Mouse (Mus musculus) midbrain, postnatal 0 days (tissue): ENCODE data around the gene Pitpnc1. TPM values are rescaled to one million over a fixed set of nuclear protein-coding genes. Genes with fewer than 3 reads are reported as not detected.

Experiments
- ATAC-seq: fragments of 200-750 bp; cut with Nextera tagmentation; 2 replicates; pipeline ENCODE4 v1.8.0; 2017; ENCODE audit warnings: moderate number of reproducible peaks, mild to moderate bottlenecking, moderate TSS enrichment, moderate library complexity; ENCODE audit not compliant: low FRiP score
- DNase-seq: peaks from one replicate; pipeline ENCODE4 v3.0.0-alpha.2; 2015; ENCODE audit warnings: low spot score
- H3K27ac ChIP-seq: fragments of 300-500 bp; sonication (generic); 2 replicates; pipeline ENCODE4 v1.5.1; 2014; ENCODE audit warnings: low read depth, mild to moderate bottlenecking, low read length, mixed read lengths
- H3K27me3 ChIP-seq: fragments of 300-500 bp; sonication (generic); 2 replicates; pipeline ENCODE4 v1.6.1; 2014; ENCODE audit warnings: low read length, control low read depth, mixed read lengths; ENCODE audit not compliant: insufficient read depth
- H3K36me3 ChIP-seq: fragments of 300-500 bp; sonication (generic); 2 replicates; pipeline ENCODE4 v1.6.1; 2014; ENCODE audit warnings: low read length, control low read depth, mixed read lengths; ENCODE audit not compliant: insufficient read depth
- H3K4me1 ChIP-seq: fragments of 300-500 bp; sonication (generic); 2 replicates; pipeline ENCODE4 v1.6.1; 2014; ENCODE audit warnings: mild to moderate bottlenecking, control low read depth, antibody characterized with exemption, low read length, mixed read lengths; ENCODE audit not compliant: insufficient read depth
- H3K4me2 ChIP-seq: fragments of 300-500 bp; sonication (generic); 2 replicates; pipeline ENCODE4 v1.6.1; 2014; ENCODE audit warnings: low read depth, mild to moderate bottlenecking, low read length, mixed read lengths; ENCODE audit not compliant: poor library complexity, severe bottlenecking
- H3K4me3 ChIP-seq: fragments of 300-500 bp; sonication (generic); 2 replicates; pipeline ENCODE4 v1.5.1; 2014; ENCODE audit warnings: low read depth, mild to moderate bottlenecking, low read length, moderate library complexity
- H3K9ac ChIP-seq: fragments of 300-500 bp; sonication (generic); replicated peaks from 2 replicates; pipeline ENCODE4 v1.6.1; 2014; ENCODE audit warnings: mild to moderate bottlenecking, low read length, moderate library complexity, mixed read lengths; ENCODE audit not compliant: poor library complexity, severe bottlenecking
- H3K9me3 ChIP-seq: fragments of 300-500 bp; sonication (generic); 2 replicates; pipeline ENCODE4 v1.6.1; 2016; ENCODE audit warnings: low read length, control low read depth
- CTCF ChIP-seq: IDR thresholded peaks from 2 replicates; pipeline ENCODE4 v1.5.1; 2016; ENCODE audit warnings: antibody characterized with exemption, mild to moderate bottlenecking
- WGBS: fragments of 180-500 bp; shearing (Covaris S2); extraction: QIAGEN DNeasy Blood & Tissue Kit; methylation state at CpG from one replicate; pipeline ENCODE4 v1.1.7; 2014; 5-methylcytosine and 5-hydroxymethylcytosine counted together
- polyA plus RNA-seq: library from polyadenylated mRNA; unstranded; fragments of >200 nt; fragmentation: Nextera tagmentation; extraction: Ambion mirVana; gene quantifications from 2 replicates; pipeline ENCODE4 v1.2.1, GENCODE M21; 2015
- total RNA-seq: library from RNA; depleted of rRNA; stranded (reverse); fragments of >200 nt; gene quantifications from 2 replicates; pipeline ENCODE4 v1.2.3, GENCODE M21; 2014

Gene Pitpnc1
- total and polyA plus RNA-seq, 2 experiments from 2014 or later = 54.0 to 56.5 TPM

DNA sequence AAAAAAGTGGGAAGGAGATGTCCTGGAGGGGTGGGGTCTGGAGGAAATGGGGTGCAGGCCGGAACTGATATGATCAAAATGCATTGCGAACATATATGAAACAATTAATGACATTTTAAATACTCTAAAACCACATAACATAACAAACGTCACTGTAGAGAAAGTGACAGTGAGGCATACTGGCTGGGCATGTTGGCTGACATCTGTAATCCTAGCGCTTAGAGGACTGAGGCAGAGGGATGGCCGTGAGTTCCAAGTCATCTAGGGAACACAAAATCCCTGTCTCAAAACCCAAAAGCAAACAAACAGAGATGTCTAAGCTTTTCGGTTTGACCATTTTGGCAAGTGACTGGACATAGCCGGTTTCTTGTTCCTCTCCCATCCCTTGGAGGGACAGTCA, 59.7 kb downstream of the Pitpnc1 start:
- H3K36me3 ChIP-seq = no peaks in the 10 kb centered on the region
- no peak overlapping the region for H3K9ac ChIP-seq
- H3K4me3 ChIP-seq = no peak overlapping the region
- no peaks in the 10 kb centered on the region for H3K9me3 ChIP-seq
- H3K4me1 ChIP-seq = peaks cover 7% of the 10 kb centered on the region; the same call in 1 of the 2 replicates
- ATAC-seq (no peak), DNase-seq (no peak)
- H3K4me2 ChIP-seq = no peak overlapping the region
- 76% methylated on average over 7 of the region's 7 CpGs for WGBS
- H3K27ac ChIP-seq = 0 out of 2 replicates have a peak overlapping the region, but pooled peaks have one; percentile 32
- H3K27me3 ChIP-seq = no peaks in the 10 kb centered on the region
- TF ChIP-seq CTCF = no peak

DNA sequence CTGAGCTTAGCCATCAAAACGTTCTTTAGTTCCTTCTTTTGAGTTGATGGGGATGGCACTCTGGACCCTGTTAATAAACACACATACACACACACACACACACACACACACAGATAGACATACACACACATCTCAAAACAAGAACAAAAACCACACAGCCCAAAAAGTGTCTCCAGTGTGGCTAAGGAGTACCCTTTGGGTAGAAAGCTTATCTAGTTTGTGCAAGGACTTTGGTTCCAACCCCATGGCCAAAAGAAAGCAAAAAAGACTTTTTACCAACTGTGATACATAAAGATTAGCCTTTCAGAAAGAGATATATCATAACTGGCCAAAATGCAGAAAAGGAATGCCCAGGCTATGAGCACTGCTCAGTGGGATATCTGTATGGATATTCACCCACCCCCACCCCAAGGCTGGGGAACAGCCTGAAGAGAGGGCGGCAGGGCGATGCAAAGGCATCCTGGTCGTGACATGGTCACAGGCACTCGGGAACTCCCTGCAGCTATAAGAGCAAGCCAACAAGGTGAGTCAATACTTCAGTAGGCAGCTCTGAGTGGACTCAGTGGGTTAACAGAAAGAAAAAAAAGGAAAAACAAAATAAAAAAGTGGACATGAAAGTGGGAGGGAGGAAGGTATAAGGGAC, 60.3 kb downstream of the Pitpnc1 start:
- peaks cover 7% of the 10 kb centered on the region; the same call in 1 of the 2 replicates for H3K4me1 ChIP-seq
- no peak for TF ChIP-seq CTCF
- no peak overlapping the region for H3K27ac ChIP-seq
- no peak for ATAC-seq
- no peaks in the 10 kb centered on the region for H3K36me3 ChIP-seq
- WGBS = 86% methylated on average over 5 of the region's 5 CpGs
- H3K9me3 ChIP-seq = no peaks in the 10 kb centered on the region
- no peak overlapping the region for H3K4me2 ChIP-seq
- DNase-seq = no peak
- H3K27me3 ChIP-seq = no peaks in the 10 kb centered on the region
- H3K9ac ChIP-seq = no peak overlapping the region
- H3K4me3 ChIP-seq = no peak overlapping the region

DNA sequence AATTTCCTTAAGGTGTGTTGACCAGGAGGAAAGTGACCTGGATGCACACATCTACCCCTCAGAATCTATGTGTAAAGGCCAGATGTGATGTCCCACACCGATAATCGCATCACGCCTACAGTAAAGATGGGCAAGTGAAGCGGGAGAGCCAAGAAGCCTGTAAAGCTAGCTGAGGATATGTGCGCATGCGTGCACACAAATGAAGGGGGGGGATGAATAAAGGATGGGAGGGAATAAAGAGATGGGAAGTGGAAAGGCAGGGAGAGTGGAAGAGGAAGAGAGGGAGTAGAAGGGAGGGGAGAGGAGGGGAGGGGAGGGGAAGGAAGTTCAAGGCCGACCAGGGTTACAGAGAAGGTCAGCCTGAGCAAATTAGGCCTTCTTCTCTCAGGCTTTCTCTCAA, 61.6 kb downstream of the Pitpnc1 start:
- WGBS = 94% methylated on average over 7 of the region's 7 CpGs
- no peak for TF ChIP-seq CTCF
- H3K9me3 ChIP-seq = no peaks in the 10 kb centered on the region
- no peaks in the 10 kb centered on the region for H3K27me3 ChIP-seq
- DNase-seq (no peak), ATAC-seq (no peak)
- peaks cover 7% of the 10 kb centered on the region; the same call in 1 of the 2 replicates for H3K4me1 ChIP-seq
- no peaks in the 10 kb centered on the region for H3K36me3 ChIP-seq
- no peak overlapping the region for H3K4me3 ChIP-seq
- H3K9ac ChIP-seq = no peak overlapping the region
- no peak overlapping the region for H3K4me2 ChIP-seq
- H3K27ac ChIP-seq = no peak overlapping the region

GRCm38 (mm10) chr11:107407698-107408097, 62.8 kb downstream of the Pitpnc1 start:
- H3K9me3 ChIP-seq = no peaks in the 10 kb centered on the region
- no peak overlapping the region for H3K4me2 ChIP-seq
- ATAC-seq (no peak), DNase-seq (no peak)
- TF ChIP-seq CTCF = no peak
- H3K4me1 ChIP-seq = peaks cover under 1% of the 10 kb centered on the region; the same call in 1 of the 2 replicates
- no peaks in the 10 kb centered on the region for H3K27me3 ChIP-seq
- WGBS = 92% methylated on average over 9 of the region's 9 CpGs
- H3K4me3 ChIP-seq = no peak overlapping the region
- no peaks in the 10 kb centered on the region for H3K36me3 ChIP-seq
- no peak overlapping the region for H3K27ac ChIP-seq
- H3K9ac ChIP-seq = no peak overlapping the region

- no peaks in the 10 kb centered on the region for H3K27me3 ChIP-seq
- 95% methylated on average over 11 of the region's 11 CpGs for WGBS
- H3K9me3 ChIP-seq = no peaks in the 10 kb centered on the region
- no peak overlapping the region for H3K27ac ChIP-seq
- H3K9ac ChIP-seq = no peak overlapping the region
- no peak overlapping the region for H3K4me3 ChIP-seq
- TF ChIP-seq CTCF = no peak
- H3K4me2 ChIP-seq = no peak overlapping the region
- no peak for ATAC-seq
- no peaks in the 10 kb centered on the region for H3K4me1 ChIP-seq
- H3K36me3 ChIP-seq = no peaks in the 10 kb centered on the region
- no peak for DNase-seq
Observed at GRCm38 (mm10) chr11:107405606-107406333, 64.7 kb downstream of the Pitpnc1 start.

DNA sequence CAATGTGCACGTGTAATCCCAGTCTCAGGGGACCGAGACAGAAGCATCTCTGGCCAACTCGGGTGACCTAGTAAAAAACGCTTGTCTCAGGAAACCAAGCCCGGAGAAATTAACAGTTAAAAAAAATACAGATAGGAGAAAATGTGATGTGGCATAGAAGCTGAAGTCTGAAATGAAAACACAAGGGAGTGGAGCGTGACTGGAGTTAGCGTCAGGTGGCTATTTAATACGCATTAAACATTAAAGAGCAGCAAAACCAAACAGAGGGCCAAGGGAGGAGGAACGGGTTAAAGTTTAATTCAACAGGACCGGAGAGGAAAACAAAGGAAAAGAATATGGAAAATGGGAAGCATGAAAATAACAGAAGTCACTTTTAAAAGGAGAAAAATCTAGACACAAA, 67.2 kb downstream of the Pitpnc1 start:
- no peak overlapping the region for H3K27ac ChIP-seq
- H3K36me3 ChIP-seq = no peaks in the 10 kb centered on the region
- no peak overlapping the region for H3K4me2 ChIP-seq
- DNase-seq (no peak), ATAC-seq (no peak)
- no peak overlapping the region for H3K4me3 ChIP-seq
- H3K9me3 ChIP-seq = no peaks in the 10 kb centered on the region
- H3K27me3 ChIP-seq = no peaks in the 10 kb centered on the region
- H3K9ac ChIP-seq = no peak overlapping the region
- H3K4me1 ChIP-seq = no peaks in the 10 kb centered on the region
- 68% methylated on average over 10 of the region's 10 CpGs for whole genome bisulfite sequencing
- TF ChIP-seq CTCF = no peak
